Comparison of ENCODE assay signal across 19 mouse cellular contexts in genomic region chr19:38244748-38245147, GRCm38 (mm10). TPM values are rescaled to one million over a fixed set of nuclear protein-coding genes. Genes with fewer than 3 reads are reported as not detected.
DNase-seq lines count a peak whose midpoint lies in the region; ATAC-seq lines count a peak whose summit lies in the region.
"Had no signal": no experiment of that assay in that cellular context is flagged by ENCODE, and none has a peak within 500 bp of the region (broad histone marks: within the 10 kb centered on the region; RNA-seq: fewer than 3 reads in every experiment).

No protein-coding gene starts in this region.

- H3K9ac ChIP-seq in heart, embryonic 11.5 days (ENCODE audit: low read depth, low read length): 0 out of 2 replicates have a peak overlapping the region, but pooled peaks have one; percentile 34
- no peak overlapping the region for H3K9ac ChIP-seq in hindbrain, embryonic 14.5 days
- H3K9ac ChIP-seq in neural tube, embryonic 14.5 days (replicated peaks; ENCODE audit: low read depth, low read length): no peak overlapping the region
- H3K9ac ChIP-seq: liver, embryonic 13.5 days had no signal

- no peak overlapping the region for H3K4me3 ChIP-seq in heart, embryonic 11.5 days (ENCODE audit: low read depth, low read length)
- no peak overlapping the region for H3K4me3 ChIP-seq in forebrain, embryonic 10.5 days
- no peak overlapping the region for H3K4me3 ChIP-seq in hindbrain, embryonic 14.5 days (replicated peaks; ENCODE audit: low read length)
- no peak overlapping the region for H3K4me3 ChIP-seq in neural tube, embryonic 14.5 days (ENCODE audit: low read depth, low read length)
- H3K4me3 ChIP-seq: liver, embryonic 13.5 days had no signal

- no peaks in the 10 kb centered on the region for H3K9me3 ChIP-seq in heart, embryonic 11.5 days (replicated peaks; ENCODE audit: control insufficient read depth, low read length)
- H3K9me3 ChIP-seq in forebrain, embryonic 10.5 days: no peaks in the 10 kb centered on the region
- H3K9me3 ChIP-seq in hindbrain, embryonic 14.5 days (ENCODE audit: control insufficient read depth, low read length): no peaks in the 10 kb centered on the region
- no peaks in the 10 kb centered on the region for H3K9me3 ChIP-seq in neural tube, embryonic 14.5 days (ENCODE audit: control insufficient read depth, low read length)
- H3K9me3 ChIP-seq: liver, embryonic 13.5 days; megakaryocyte, embryonic 14.5 days had no signal

- no peak for DNase-seq in heart, postnatal 10 days
- DNase-seq in forebrain, embryonic 10.5 days (ENCODE audit: extremely low spot score, low spot score): no peak
- no peak for DNase-seq in hindbrain, embryonic 14.5 days (ENCODE audit: low spot score)
- no peak for DNase-seq in c-Kit-positive CD71-positive TER-119-positive erythroid progenitor cells, embryonic 14.5 days (ENCODE audit: low spot score)
- no peak for DNase-seq in spleen, postnatal 4 days (ENCODE audit: low spot score in 2 of 2)
- no peak for DNase-seq in cerebellum, postnatal 10 days
- DNase-seq: cerebellum, adult 18-20 months; layer of hippocampus, adult 9-11 months; liver, embryonic 13.5 days; right cerebral cortex, postnatal 14 days; thymus, adult 2 months had no signal

- WGBS in heart, embryonic 11.5 days (ENCODE audit: insufficient replicate concordance): 60% methylated on average over 8 of the region's 8 CpGs
- 77% methylated on average over 8 of the region's 8 CpGs for WGBS in forebrain, embryonic 10.5 days
- WGBS in hindbrain, embryonic 14.5 days: 70% methylated on average over 8 of the region's 8 CpGs
- 72% methylated on average over 8 of the region's 8 CpGs for WGBS in neural tube, embryonic 14.5 days

- no peak overlapping the region for H3K4me2 ChIP-seq in heart, embryonic 11.5 days
- H3K4me2 ChIP-seq in hindbrain, embryonic 14.5 days (replicated peaks): no peak overlapping the region
- H3K4me2 ChIP-seq in neural tube, embryonic 14.5 days (ENCODE audit: low read depth, low read length): no peak overlapping the region
- H3K4me2 ChIP-seq: liver, embryonic 13.5 days had no signal

- no peaks in the 10 kb centered on the region for H3K4me1 ChIP-seq in heart, embryonic 11.5 days (ENCODE audit: control insufficient read depth, insufficient read depth, low read length)
- H3K4me1 ChIP-seq in forebrain, embryonic 10.5 days: peaks cover 23% of the 10 kb centered on the region; the same call in 1 of the 2 replicates
- peaks cover 19% of the 10 kb centered on the region for H3K4me1 ChIP-seq in hindbrain, embryonic 14.5 days (replicated peaks; ENCODE audit: control insufficient read depth, insufficient read depth, low read length)
- H3K4me1 ChIP-seq in neural tube, embryonic 14.5 days (ENCODE audit: control insufficient read depth, insufficient read depth, low read length): peaks cover 7% of the 10 kb centered on the region; the same call in 1 of the 2 replicates
- H3K4me1 ChIP-seq: liver, embryonic 13.5 days had no signal

- no peaks in the 10 kb centered on the region for H3K27me3 ChIP-seq in heart, embryonic 11.5 days (ENCODE audit: control insufficient read depth, insufficient read depth, low read length)
- H3K27me3 ChIP-seq in forebrain, embryonic 10.5 days (ENCODE audit: poor library complexity, severe bottlenecking): no peaks in the 10 kb centered on the region
- no peaks in the 10 kb centered on the region for H3K27me3 ChIP-seq in hindbrain, embryonic 14.5 days (ENCODE audit: control insufficient read depth, insufficient read depth, low read length)
- H3K27me3 ChIP-seq in neural tube, embryonic 14.5 days (ENCODE audit: control insufficient read depth, insufficient read depth, low read length): no peaks in the 10 kb centered on the region
- H3K27me3 ChIP-seq: liver, embryonic 13.5 days had no signal

- intact Hi-C loops in heart, postnatal 10 days (cut with DNase I): no loop called here

- ATAC-seq in heart, embryonic 11.5 days (replicated peaks; ENCODE audit: insufficient number of reproducible peaks, low FRiP score, low TSS enrichment): no peak
- ATAC-seq in hindbrain, embryonic 14.5 days (ENCODE audit: low FRiP score): no peak
- ATAC-seq in neural tube, embryonic 14.5 days (ENCODE audit: low read depth): no peak
- ATAC-seq: intestine, embryonic 16.5 days; lung, postnatal 0 days; Patski had no signal

- H3K36me3 ChIP-seq in heart, embryonic 11.5 days (ENCODE audit: control insufficient read depth, insufficient read depth, low read length): no peaks in the 10 kb centered on the region
- no peaks in the 10 kb centered on the region for H3K36me3 ChIP-seq in forebrain, embryonic 10.5 days (replicated peaks)
- no peaks in the 10 kb centered on the region for H3K36me3 ChIP-seq in hindbrain, embryonic 14.5 days (replicated peaks; ENCODE audit: control insufficient read depth, insufficient read depth)
- H3K36me3 ChIP-seq in neural tube, embryonic 14.5 days (ENCODE audit: control insufficient read depth, insufficient read depth, low read length): no peaks in the 10 kb centered on the region
- H3K36me3 ChIP-seq: liver, embryonic 13.5 days had no signal

- H3K27ac ChIP-seq in heart, embryonic 11.5 days (ENCODE audit: low read depth, low read length): no peak overlapping the region
- 0 out of 2 replicates have a peak overlapping the region, but pooled peaks have one; percentile 48 for H3K27ac ChIP-seq in forebrain, embryonic 10.5 days
- H3K27ac ChIP-seq in hindbrain, embryonic 14.5 days: peak overlapping the region; percentile 80
- H3K27ac ChIP-seq in neural tube, embryonic 14.5 days (ENCODE audit: low read depth, low read length): peak overlapping the region; percentile 70; the same call in 1 of the 2 replicates
- H3K27ac ChIP-seq: kidney, postnatal 0 days; liver, embryonic 13.5 days had no signal

RNA-seq across cellular contexts. Expression of gene Lgi1, which starts 19.6 kb away (rescaled TPM):
- 0.31 and 0.84 TPM in 2 replicates for polyA plus RNA-seq in heart, embryonic 11.5 days (2014; fragmentation: Nextera tagmentation; extraction: Ambion mirVana)
- under 1 TPM; 0.32 to 0.41 TPM for total RNA-seq in heart, postnatal 10 days (2021)
- 0.25 and 0.63 TPM in 2 replicates for polyA plus RNA-seq in forebrain, embryonic 10.5 days (2016; fragmentation: Nextera tagmentation; extraction: Ambion mirVana)
- polyA plus RNA-seq in hindbrain, embryonic 14.5 days (2014; fragmentation: Nextera tagmentation; extraction: Ambion mirVana): 22.2 TPM in 2 replicates
- polyA plus RNA-seq in neural tube, embryonic 14.5 days (2014; fragmentation: Nextera tagmentation; extraction: Ambion mirVana): 20.7 and 24.0 TPM in 2 replicates
- polyA plus RNA-seq: heart, postnatal 0 days had no signal

RNA-seq across cellular contexts. Expression of gene Fra10ac1, which starts 20.8 kb away (rescaled TPM):
- 27.6 and 32.1 TPM in 2 replicates for polyA plus RNA-seq in heart, embryonic 11.5 days (2014; fragmentation: Nextera tagmentation; extraction: Ambion mirVana)
- 10 to 100 TPM; 13.3 to 13.6 TPM for total RNA-seq in heart, postnatal 10 days (2021)
- 45.8 and 47.6 TPM in 2 replicates for polyA plus RNA-seq in forebrain, embryonic 10.5 days (2016; fragmentation: Nextera tagmentation; extraction: Ambion mirVana)
- 33.5 and 34.5 TPM in 2 replicates for polyA plus RNA-seq in hindbrain, embryonic 14.5 days (2014; fragmentation: Nextera tagmentation; extraction: Ambion mirVana)
- polyA plus RNA-seq in neural tube, embryonic 14.5 days (2014; fragmentation: Nextera tagmentation; extraction: Ambion mirVana): 38.2 and 38.5 TPM in 2 replicates

Comparison
In these comparisons a context has a peak if more than half of its experiments do, and no peak if none do; other contexts are left out.
1. RNA of gene Lgi1, which starts 19.6 kb away (polyA plus RNA-seq): 20.7 to 24.0 TPM in neural tube, embryonic 14.5 days and 22.2 TPM in hindbrain, embryonic 14.5 days; 0.25 to 0.63 TPM in forebrain, embryonic 10.5 days and 0.31 to 0.84 TPM in heart, embryonic 11.5 days; every median in the first group is over 10 times any median in the second.